Comparison of ENCODE assay signal across 8 mouse cellular contexts in genomic region chr7:109139405-109139804, GRCm38 (mm10). TPM values are rescaled to one million over a fixed set of nuclear protein-coding genes. Genes with fewer than 3 reads are reported as not detected.
DNase-seq lines count a peak whose midpoint lies in the region; ATAC-seq and TF ChIP-seq lines count a peak whose summit lies in the region.

No protein-coding gene starts in this region.

- no peaks in the 10 kb centered on the region for H3K36me3 ChIP-seq in embryonic facial prominence, embryonic 11.5 days (replicated peaks; ENCODE audit: control insufficient read depth, insufficient read depth, low read depth, low read length)
- no peaks in the 10 kb centered on the region for H3K36me3 ChIP-seq in kidney, embryonic 14.5 days (ENCODE audit: control insufficient read depth, insufficient read depth, low read length)
- H3K36me3 ChIP-seq in limb, embryonic 13.5 days, result no peaks in the 10 kb centered on the region
- H3K36me3 ChIP-seq in midbrain, postnatal 0 days (ENCODE audit: insufficient read depth, low read length), result peaks cover 6% of the 10 kb centered on the region

- TF ChIP-seq CTCF in midbrain, postnatal 0 days (IDR thresholded peaks at IDR 0.05), result peak; percentile 95

- H3K4me1 ChIP-seq in embryonic facial prominence, embryonic 11.5 days (ENCODE audit: control insufficient read depth, insufficient read depth, low read length), result no peaks in the 10 kb centered on the region
- H3K4me1 ChIP-seq in kidney, embryonic 14.5 days (ENCODE audit: control insufficient read depth, insufficient read depth, low read length), result no peaks in the 10 kb centered on the region
- peaks cover 26% of the 10 kb centered on the region for H3K4me1 ChIP-seq in limb, embryonic 13.5 days
- H3K4me1 ChIP-seq in midbrain, postnatal 0 days (ENCODE audit: insufficient read depth, low read length), result peaks cover 5% of the 10 kb centered on the region; the same call in 1 of the 2 replicates

- H3K4me3 ChIP-seq in embryonic facial prominence, embryonic 11.5 days (ENCODE audit: low read depth, low read length), result no peak overlapping the region
- H3K4me3 ChIP-seq in kidney, embryonic 14.5 days (ENCODE audit: low read length), result no peak overlapping the region
- no peak overlapping the region for H3K4me3 ChIP-seq in limb, embryonic 13.5 days
- H3K4me3 ChIP-seq in midbrain, postnatal 0 days (ENCODE audit: low read depth, low read length), result no peak overlapping the region

- H3K27me3 ChIP-seq in embryonic facial prominence, embryonic 11.5 days (ENCODE audit: control insufficient read depth, insufficient read depth, low read length), result no peaks in the 10 kb centered on the region; the same call in 1 of the 2 replicates
- H3K27me3 ChIP-seq in kidney, embryonic 14.5 days (ENCODE audit: control insufficient read depth, insufficient read depth, low read length), result no peaks in the 10 kb centered on the region
- peaks cover 8% of the 10 kb centered on the region; the same call in 1 of the 2 replicates for H3K27me3 ChIP-seq in limb, embryonic 13.5 days
- no peaks in the 10 kb centered on the region for H3K27me3 ChIP-seq in midbrain, postnatal 0 days (ENCODE audit: insufficient read depth, low read length)

- no peak overlapping the region for H3K4me2 ChIP-seq in embryonic facial prominence, embryonic 11.5 days (ENCODE audit: low read depth, low read length)
- H3K4me2 ChIP-seq in kidney, embryonic 14.5 days (replicated peaks; ENCODE audit: low read depth, low read length), result no peak overlapping the region
- H3K4me2 ChIP-seq in limb, embryonic 13.5 days (replicated peaks), result no peak overlapping the region
- H3K4me2 ChIP-seq in midbrain, postnatal 0 days (ENCODE audit: low read depth, low read length, poor library complexity, severe bottlenecking), result no peak overlapping the region

- peak; percentile 59 for DNase-seq in CD4-positive, CD25-positive, alpha-beta regulatory T cell, adult 2 months (ENCODE audit: low read depth, low spot score)
- peak; percentile 93 for DNase-seq in embryonic facial prominence, embryonic 11.5 days (ENCODE audit: low spot score)
- peak; percentile 88 for DNase-seq in heart, adult 8-10 months (ENCODE audit: low spot score)
- peak; percentile 94 for DNase-seq in midbrain, postnatal 0 days (ENCODE audit: low spot score)
- DNase-seq in spleen, postnatal 4 days (ENCODE audit: low spot score in 2 of 2), result peak; percentile 81 to 89

- 7% methylated on average over 3 of the region's 3 CpGs for WGBS in embryonic facial prominence, embryonic 11.5 days
- WGBS in kidney, embryonic 14.5 days, result 8% methylated on average over 3 of the region's 3 CpGs
- 11% methylated on average over 3 of the region's 3 CpGs for WGBS in limb, embryonic 13.5 days
- 12% methylated on average over 3 of the region's 3 CpGs for WGBS in midbrain, postnatal 0 days

- no peaks in the 10 kb centered on the region for H3K9me3 ChIP-seq in embryonic facial prominence, embryonic 11.5 days (replicated peaks; ENCODE audit: control insufficient read depth, low read length)
- H3K9me3 ChIP-seq in kidney, embryonic 14.5 days (ENCODE audit: control insufficient read depth, low read length), result no peaks in the 10 kb centered on the region
- no peaks in the 10 kb centered on the region for H3K9me3 ChIP-seq in limb, embryonic 13.5 days
- no peaks in the 10 kb centered on the region for H3K9me3 ChIP-seq in midbrain, postnatal 0 days (ENCODE audit: low read length)

- no peak overlapping the region for H3K9ac ChIP-seq in embryonic facial prominence, embryonic 11.5 days (replicated peaks; ENCODE audit: low read length)
- no peak overlapping the region for H3K9ac ChIP-seq in kidney, embryonic 14.5 days (ENCODE audit: low read depth, low read length)
- no peak overlapping the region for H3K9ac ChIP-seq in limb, embryonic 13.5 days
- no peak overlapping the region for H3K9ac ChIP-seq in midbrain, postnatal 0 days (replicated peaks; ENCODE audit: low read length, poor library complexity, severe bottlenecking)

- ATAC-seq in CD4-positive, CD25-positive, alpha-beta regulatory T cell, adult 4 months, result no peak
- ATAC-seq in embryonic facial prominence, embryonic 11.5 days (replicated peaks; ENCODE audit: insufficient number of reproducible peaks, low FRiP score, low TSS enrichment, low read depth), result peak; percentile 78
- peak; percentile 88 for ATAC-seq in kidney, embryonic 14.5 days (ENCODE audit: low FRiP score, low TSS enrichment)
- peak; percentile 73 for ATAC-seq in limb, embryonic 13.5 days (ENCODE audit: low FRiP score, low read depth)
- ATAC-seq in midbrain, postnatal 0 days (ENCODE audit: low FRiP score), result peak; percentile 82

- no peak overlapping the region for H3K27ac ChIP-seq in embryonic facial prominence, embryonic 11.5 days (replicated peaks; ENCODE audit: low read depth, low read length)
- no peak overlapping the region for H3K27ac ChIP-seq in kidney, embryonic 14.5 days (ENCODE audit: low read depth, low read length)
- H3K27ac ChIP-seq in limb, embryonic 13.5 days, result no peak overlapping the region
- no peak overlapping the region for H3K27ac ChIP-seq in midbrain, postnatal 0 days (ENCODE audit: low read depth, low read length)

RNA-seq across cellular contexts. Expression of gene Lmo1, which starts 35.6 kb away (rescaled TPM):
- polyA plus RNA-seq in CD4-positive, CD25-positive, alpha-beta regulatory T cell, adult 4 months (2017; shearing (Covaris generic)), result not detected
- 20.6 and 33.4 TPM in 2 replicates for polyA plus RNA-seq in embryonic facial prominence, embryonic 11.5 days (2014; fragmentation: Nextera tagmentation; extraction: Ambion mirVana)
- 1 to 10 TPM; 2.1 to 3.7 (median 3.2) TPM for total RNA-seq in heart, adult 8-10 months (2022)
- polyA plus RNA-seq in kidney, embryonic 14.5 days (2014; fragmentation: Nextera tagmentation; extraction: Ambion mirVana), result 7.2 and 7.9 TPM in 2 replicates
- 14.4 and 16.9 TPM in 2 replicates for polyA plus RNA-seq in limb, embryonic 13.5 days (2015; fragmentation: Nextera tagmentation; extraction: Ambion mirVana)
- 109 and 117 TPM in 2 replicates for total RNA-seq in midbrain, postnatal 0 days (2014; rRNA removed)
- 109 and 121 TPM in 2 replicates for polyA plus RNA-seq in midbrain, postnatal 0 days (2015; fragmentation: Nextera tagmentation; extraction: Ambion mirVana)

RNA-seq across cellular contexts. Expression of gene Ric3, which starts 56.3 kb away (rescaled TPM):
- under 1 TPM; 0.19 to 0.43 TPM for polyA plus RNA-seq in CD4-positive, CD25-positive, alpha-beta regulatory T cell, adult 4 months (2017; shearing (Covaris generic))
- 6.0 and 7.4 TPM in 2 replicates for polyA plus RNA-seq in embryonic facial prominence, embryonic 11.5 days (2014; fragmentation: Nextera tagmentation; extraction: Ambion mirVana)
- 1 to 10 TPM; 2.1 to 5.0 (median 2.9) TPM for total RNA-seq in heart, adult 8-10 months (2022)
- polyA plus RNA-seq in kidney, embryonic 14.5 days (2014; fragmentation: Nextera tagmentation; extraction: Ambion mirVana), result 1.4 and 2.2 TPM in 2 replicates
- 4.3 and 4.9 TPM in 2 replicates for polyA plus RNA-seq in limb, embryonic 13.5 days (2015; fragmentation: Nextera tagmentation; extraction: Ambion mirVana)
- total RNA-seq in midbrain, postnatal 0 days (2014; rRNA removed), result 62.8 and 65.0 TPM in 2 replicates
- polyA plus RNA-seq in midbrain, postnatal 0 days (2015; fragmentation: Nextera tagmentation; extraction: Ambion mirVana), result 42.1 and 42.2 TPM in 2 replicates
